Mouse (Mus musculus) G1E (cell line): ENCODE results near the gene Sbno1.

Source experiments
- CTCF ChIP-seq: IDR thresholded peaks from 2 replicates; pipeline ENCODE4 v1.5.1; 2012; ENCODE audit warnings: low read depth, low read length, inconsistent platforms, mixed read lengths
- GATA1 ChIP-seq: IDR thresholded peaks from 2 replicates; pipeline ENCODE4 v1.6.1; 2012; ENCODE audit warnings: borderline replicate concordance, low read length, inconsistent platforms, mixed read lengths
- GATA2 ChIP-seq: IDR thresholded peaks from 2 replicates; pipeline ENCODE4 v1.6.1; 2012; ENCODE audit warnings: low read depth, low read length, inconsistent platforms, borderline replicate concordance
- POLR2AphosphoS5 ChIP-seq: IDR thresholded peaks from 2 replicates; pipeline ENCODE4 v1.6.1; 2012; ENCODE audit warnings: low read depth, low read length, inconsistent platforms; ENCODE audit not compliant: insufficient replicate concordance
- TAL1 ChIP-seq: conservative IDR thresholded peaks from 2 replicates; pipeline ENCODE4 v1.6.1; 2012; ENCODE audit warnings: low read depth, low read length, inconsistent platforms, mixed read lengths

DNA sequence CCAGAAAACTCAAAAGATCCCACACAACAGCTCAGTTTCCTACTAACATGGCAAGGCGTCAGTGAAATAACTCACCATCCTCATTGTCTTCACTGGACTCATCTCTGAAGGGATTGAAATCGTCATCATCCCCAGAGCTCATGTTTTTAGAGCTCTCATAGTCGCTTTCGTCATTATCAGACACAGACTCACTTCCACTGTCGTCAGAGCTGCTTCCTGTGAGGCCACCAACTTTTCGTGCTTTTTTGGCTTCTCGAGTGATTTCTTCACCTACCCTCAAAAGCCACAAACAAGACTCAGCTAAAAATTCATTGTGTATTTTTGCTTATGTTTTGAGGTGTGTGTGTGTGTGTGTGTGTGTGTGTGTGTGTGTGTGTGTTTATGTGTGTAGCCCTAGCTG is 32.1 kb downstream of the Sbno1 start:
- TF ChIP-seq CTCF = no peak
- TF ChIP-seq GATA1 = no peak
- no peak for TF ChIP-seq TAL1
- TF ChIP-seq POLR2AphosphoS5 = no peak
- TF ChIP-seq GATA2 = no peak
